29 mouse cellular contexts compared by ENCODE assay signal in genomic region chr4:136847166-136847565, GRCm38 (mm10). TPM values are rescaled to one million over a fixed set of nuclear protein-coding genes. Genes with fewer than 3 reads are reported as not detected.
"Had no signal": no experiment of that assay in that cellular context is flagged by ENCODE, and none has a peak within 500 bp of the region (broad histone marks: within the 10 kb centered on the region; RNA-seq: fewer than 3 reads in every experiment).

No protein-coding gene starts in this region.

- H3K9me3 ChIP-seq: embryonic facial prominence, embryonic 10.5 days; embryonic facial prominence, embryonic 12.5 days; embryonic facial prominence, embryonic 13.5 days; embryonic facial prominence, embryonic 15.5 days; forebrain, embryonic 10.5 days; forebrain, embryonic 12.5 days; forebrain, embryonic 13.5 days; forebrain, embryonic 15.5 days had no signal

- H3K4me1 ChIP-seq: embryonic facial prominence, embryonic 12.5 days; embryonic facial prominence, embryonic 15.5 days had no signal

- H3K27ac ChIP-seq: embryonic facial prominence, embryonic 10.5 days; embryonic facial prominence, embryonic 12.5 days; embryonic facial prominence, embryonic 13.5 days; embryonic facial prominence, embryonic 15.5 days; forebrain, embryonic 10.5 days; forebrain, embryonic 12.5 days; forebrain, embryonic 13.5 days; forebrain, embryonic 15.5 days; gastrocnemius, adult 2 months; heart, adult 2 months had no signal

- H3K4me2 ChIP-seq: embryonic facial prominence, embryonic 12.5 days; embryonic facial prominence, embryonic 13.5 days; embryonic facial prominence, embryonic 15.5 days; forebrain, embryonic 12.5 days; forebrain, embryonic 13.5 days; forebrain, embryonic 15.5 days had no signal

- DNase-seq: cerebellum, adult 8-10 months; cerebellum, adult 9-10 months; cerebellum, adult 9-11 months; cerebellum, postnatal 10 days; cerebellum, postnatal 14 days; cerebellum, postnatal 25 days; cerebellum, postnatal 36 days; embryo, embryonic 11 days; forebrain, postnatal 0 days; gastrocnemius, adult 2 months; gastrocnemius, postnatal 10 days; gastrocnemius, postnatal 14 days; gastrocnemius, postnatal 25 days; gastrocnemius, postnatal 36 days; heart, adult 11 months; heart, adult 18-20 months; heart, adult 2 months had no signal

- H3K36me3 ChIP-seq: embryonic facial prominence, embryonic 10.5 days; embryonic facial prominence, embryonic 12.5 days; embryonic facial prominence, embryonic 13.5 days; embryonic facial prominence, embryonic 15.5 days; forebrain, embryonic 10.5 days; forebrain, embryonic 12.5 days; forebrain, embryonic 15.5 days had no signal

- H3K4me3 ChIP-seq: embryonic facial prominence, embryonic 10.5 days; embryonic facial prominence, embryonic 12.5 days; embryonic facial prominence, embryonic 13.5 days; embryonic facial prominence, embryonic 15.5 days; erythroblast, embryonic 14.5 days; forebrain, embryonic 10.5 days; forebrain, embryonic 12.5 days; forebrain, embryonic 13.5 days; forebrain, embryonic 15.5 days; gastrocnemius, adult 2 months; heart, adult 2 months had no signal

- H3K9ac ChIP-seq: embryonic facial prominence, embryonic 12.5 days; embryonic facial prominence, embryonic 13.5 days; embryonic facial prominence, embryonic 15.5 days; forebrain, embryonic 12.5 days; forebrain, embryonic 13.5 days; forebrain, embryonic 15.5 days; forebrain, postnatal 0 days had no signal

- H3K27me3 ChIP-seq: embryonic facial prominence, embryonic 12.5 days; forebrain, embryonic 12.5 days; forebrain, embryonic 15.5 days had no signal

- ATAC-seq: forebrain, embryonic 13.5 days; forebrain, embryonic 14.5 days; forebrain, embryonic 15.5 days; forebrain, embryonic 16.5 days; forebrain, postnatal 0 days had no signal

RNA-seq across cellular contexts. Expression of gene Ephb2, which starts 11.4 kb away (rescaled TPM):
- polyA plus RNA-seq: erythroblast, embryonic 14.5 days had no signal

RNA-seq across cellular contexts. Expression of gene C1qc, which starts 45.7 kb away (rescaled TPM):
- total RNA-seq: common myeloid progenitor, adult 5-6 weeks had no signal
